In genomic region chr6:54691368-54692116, GRCm38 (mm10) we compare ENCODE assay signal across 24 mouse cellular contexts.
"Had no signal": no experiment of that assay in that cellular context is flagged by ENCODE, and none has a peak within 500 bp of the region (broad histone marks: within the 10 kb centered on the region; RNA-seq: fewer than 3 reads in every experiment).

No protein-coding gene starts in this region.

- H3K4me1 ChIP-seq: intestine, embryonic 15.5 days; limb, embryonic 10.5 days; limb, embryonic 13.5 days; megakaryocyte, embryonic 14.5 days; midbrain, embryonic 12.5 days; midbrain, embryonic 15.5 days; neural tube, embryonic 12.5 days; neural tube, embryonic 15.5 days had no signal

- DNase-seq: kidney, adult 11 months; layer of hippocampus, adult 9-11 months; liver; liver, postnatal 0 days; lung, embryonic 14.5 days; right cerebral cortex, postnatal 14 days; right cerebral cortex, postnatal 4 days; thymus, adult 2 months; thymus, postnatal 14 days; thymus, postnatal 4 days had no signal

- H3K27me3 ChIP-seq: intestine, embryonic 15.5 days; limb, embryonic 13.5 days; midbrain, embryonic 12.5 days; midbrain, embryonic 15.5 days; neural tube, embryonic 12.5 days; neural tube, embryonic 15.5 days had no signal

- H3K9me3 ChIP-seq: intestine, embryonic 15.5 days; limb, embryonic 10.5 days; limb, embryonic 13.5 days; megakaryocyte, embryonic 14.5 days; midbrain, embryonic 12.5 days; midbrain, embryonic 15.5 days; neural tube, embryonic 12.5 days; neural tube, embryonic 15.5 days had no signal

- H3K4me2 ChIP-seq: intestine, embryonic 15.5 days; limb, embryonic 13.5 days; lung, embryonic 14.5 days; midbrain, embryonic 12.5 days; midbrain, embryonic 15.5 days; neural tube, embryonic 12.5 days; neural tube, embryonic 15.5 days had no signal

- H3K36me3 ChIP-seq: intestine, embryonic 15.5 days; limb, embryonic 10.5 days had no signal

- H3K9ac ChIP-seq: intestine, embryonic 15.5 days; limb, embryonic 13.5 days; liver, embryonic 14.5 days; liver, postnatal 0 days; lung, embryonic 14.5 days; midbrain, embryonic 12.5 days; midbrain, embryonic 15.5 days; neural tube, embryonic 12.5 days; neural tube, embryonic 15.5 days had no signal

- H3K4me3 ChIP-seq: intestine, embryonic 15.5 days; layer of hippocampus, adult 2 months; limb, embryonic 10.5 days; limb, embryonic 13.5 days; megakaryocyte, embryonic 14.5 days; midbrain, embryonic 12.5 days; midbrain, embryonic 15.5 days; neural tube, embryonic 12.5 days; neural tube, embryonic 15.5 days had no signal

- ATAC-seq: intestine, embryonic 15.5 days; liver, postnatal 0 days; lung, postnatal 0 days; midbrain, embryonic 15.5 days had no signal

- H3K27ac ChIP-seq: intestine, embryonic 15.5 days; kidney, postnatal 0 days; layer of hippocampus, adult 2 months; limb, embryonic 10.5 days; limb, embryonic 13.5 days; liver, embryonic 14.5 days; macrophage; midbrain, embryonic 12.5 days; midbrain, embryonic 15.5 days; neural tube, embryonic 12.5 days; neural tube, embryonic 15.5 days; stomach, postnatal 0 days had no signal
